Mouse (Mus musculus): ENCODE results near the gene Cep57l1.

The Cep57l1 gene

GRCm38 (mm10) chr10:41735398-41735797 is 74.3 kb downstream of the Cep57l1 start:
- DNase-seq = no peak

- no peak for DNase-seq
Observed at GRCm38 (mm10) chr10:41733214-41733613, 76.5 kb downstream of the Cep57l1 start.

- DNase-seq = no peak
Observed at GRCm38 (mm10) chr10:41731932-41732331, 77.7 kb downstream of the Cep57l1 start.

- no peak for DNase-seq
Observed at GRCm38 (mm10) chr10:41730746-41731145, 78.9 kb downstream of the Cep57l1 start.

GRCm38 (mm10) chr10:41726215-41726614 is 83.5 kb downstream of the Cep57l1 start:
- DNase-seq = no peak

- no peak for DNase-seq
Observed at GRCm38 (mm10) chr10:41719587-41719986, 90.1 kb downstream of the Cep57l1 start.

- peak; percentile 20 for DNase-seq
Observed at GRCm38 (mm10) chr10:41716029-41716897, 93.4 kb downstream of the Cep57l1 start, which contains the start of gene Ccdc162. Gene Ccdc162 (minus strand): TSS chr10:41716634.

- no peak for DNase-seq
Observed at GRCm38 (mm10) chr10:41715557-41715956, 94.1 kb downstream of the Cep57l1 start.

GRCm38 (mm10) chr10:41711467-41711866 is 98.2 kb downstream of the Cep57l1 start:
- no peak for DNase-seq

- DNase-seq = no peak
Observed at GRCm38 (mm10) chr10:41710773-41711172, 98.9 kb downstream of the Cep57l1 start.

- DNase-seq = no peak
Observed at GRCm38 (mm10) chr10:41709341-41709740, 100.3 kb downstream of the Cep57l1 start.

GRCm38 (mm10) chr10:41699669-41700068 is 110.0 kb downstream of the Cep57l1 start:
- no peak for DNase-seq

GRCm38 (mm10) chr10:41697040-41697439 is 112.6 kb downstream of the Cep57l1 start:
- DNase-seq = no peak

- no peak for DNase-seq
Observed at GRCm38 (mm10) chr10:41690978-41691377, 118.7 kb downstream of the Cep57l1 start.

- DNase-seq = peak; percentile 58
Observed at GRCm38 (mm10) chr10:41689941-41690887, 119.5 kb downstream of the Cep57l1 start.

GRCm38 (mm10) chr10:41684548-41684996 is 125.1 kb downstream of the Cep57l1 start:
- no peak for DNase-seq

- peak; percentile 78 for DNase-seq
Observed at GRCm38 (mm10) chr10:41682546-41683393, 126.9 kb downstream of the Cep57l1 start.

GRCm38 (mm10) chr10:41678746-41679360 is 130.8 kb downstream of the Cep57l1 start:
- DNase-seq = peak; percentile 53

- DNase-seq = no peak
Observed at GRCm38 (mm10) chr10:41677396-41677795, 132.3 kb downstream of the Cep57l1 start.

GRCm38 (mm10) chr10:41676661-41677061 is 133.0 kb downstream of the Cep57l1 start:
- no peak for DNase-seq

GRCm38 (mm10) chr10:41675842-41676571 is 133.7 kb downstream of the Cep57l1 start:
- DNase-seq = no peak

Measured in liver (tissue).